Mouse (Mus musculus) 3134 (cell line): ENCODE measurements around the gene Olfr10.
"Not testable (repeated sequence)": the region's sequence is repeated elsewhere in the genome, so short reads cannot be mapped to it uniquely, and the experiment has no call there.

Experiments
- DNase-seq: peaks from one replicate; pipeline ENCODE4 v3.0.0-alpha.2; 2011; ENCODE audit warnings: low spot score; ENCODE audit not compliant: insufficient read length; ENCODE audit errors: extremely low read depth

Gene Olfr10

DNA sequence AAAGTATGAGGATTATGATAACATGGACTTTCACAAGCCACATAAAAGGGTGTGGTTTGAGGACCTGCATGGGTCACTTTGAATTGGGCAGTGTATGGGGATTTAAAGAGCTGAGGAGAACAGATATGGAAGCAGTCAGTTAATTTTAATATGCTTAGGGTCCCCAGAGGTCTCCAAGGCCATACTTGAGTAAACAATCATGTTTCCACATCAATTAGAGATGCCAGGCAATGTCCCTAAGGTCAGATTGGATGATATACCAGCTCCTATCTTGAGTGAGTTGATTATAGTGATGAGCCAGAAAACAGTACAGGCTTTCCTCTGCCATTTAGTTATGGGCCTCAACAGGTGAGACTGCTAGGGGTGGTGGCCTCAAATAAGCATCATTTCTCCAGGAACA lies at the start of gene Olfr10:
Olfr10 (plus strand) TSS at position 301 of the 400 bp plus-strand sequence.
- DNase-seq = no peak

DNA sequence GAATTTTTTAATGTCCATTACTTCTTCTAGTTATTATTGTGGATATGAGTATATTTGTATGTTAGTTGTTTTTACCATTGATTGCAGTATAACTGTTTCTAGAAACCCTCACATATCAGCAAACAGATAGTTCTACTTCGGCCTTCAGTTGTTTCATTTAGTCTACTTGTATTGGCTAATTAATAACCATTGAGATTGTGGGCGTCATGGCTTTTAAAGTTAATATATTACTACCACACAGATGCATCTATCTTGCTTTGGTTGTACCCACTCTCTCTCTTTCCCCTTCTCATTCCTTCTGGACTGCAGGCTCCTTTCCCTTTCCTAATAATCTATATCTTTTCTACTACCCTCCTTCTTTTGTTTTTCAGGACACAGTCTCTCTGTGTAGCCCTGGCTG lies 45.2 kb upstream of the Olfr10 start:
- no peak for DNase-seq

DNA sequence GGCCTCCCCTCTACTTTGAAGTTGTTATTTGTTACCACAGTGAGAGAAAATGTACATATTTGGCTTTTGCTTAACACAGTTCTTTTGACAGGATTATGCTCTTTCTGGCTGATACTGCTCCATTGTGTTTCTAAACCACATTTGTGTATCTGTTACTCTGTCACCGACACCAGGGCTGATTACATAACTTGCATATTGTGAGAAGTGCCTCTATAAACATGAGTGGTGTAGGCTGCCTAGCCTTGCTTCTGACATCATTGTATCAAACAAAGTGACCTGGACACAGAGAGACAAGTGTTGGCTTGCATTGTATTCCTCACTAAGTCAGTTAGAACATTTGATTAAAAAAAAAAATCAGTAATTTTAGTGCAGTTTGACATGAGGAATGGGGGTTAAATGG lies 44.7 kb upstream of the Olfr10 start:
- no peak for DNase-seq

DNA sequence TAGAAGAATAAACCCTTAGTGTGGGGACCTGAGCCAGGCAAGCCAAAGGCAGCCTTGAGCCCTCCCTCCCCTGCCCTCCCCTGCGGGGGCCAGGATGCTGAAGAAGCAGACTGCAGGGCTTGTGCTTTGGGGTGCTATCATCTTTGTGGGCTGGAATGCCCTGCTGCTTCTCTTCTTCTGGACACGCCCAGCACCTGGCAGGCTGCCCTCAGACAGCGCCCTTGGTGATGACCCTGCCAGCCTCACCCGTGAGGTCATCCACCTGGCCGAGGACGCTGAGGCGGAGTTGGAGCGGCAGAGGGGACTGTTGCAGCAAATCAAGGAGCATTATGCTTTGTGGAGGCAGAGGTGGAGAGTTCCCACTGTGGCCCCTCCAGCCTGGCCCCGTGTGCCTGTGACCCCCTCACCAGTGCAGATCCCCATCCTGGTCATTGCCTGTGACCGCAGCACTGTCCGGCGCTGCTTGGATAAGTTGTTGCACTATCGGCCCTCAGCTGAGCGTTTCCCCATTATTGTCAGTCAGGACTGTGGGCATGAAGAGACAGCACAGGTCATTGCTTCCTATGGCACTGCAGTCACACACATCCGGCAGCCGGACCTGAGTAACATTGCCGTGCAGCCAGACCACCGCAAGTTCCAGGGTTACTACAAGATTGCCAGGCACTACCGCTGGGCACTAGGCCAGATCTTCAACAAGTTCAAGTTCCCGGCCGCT lies 43.8 kb upstream of the Olfr10 start:
- DNase-seq = no peak

DNA sequence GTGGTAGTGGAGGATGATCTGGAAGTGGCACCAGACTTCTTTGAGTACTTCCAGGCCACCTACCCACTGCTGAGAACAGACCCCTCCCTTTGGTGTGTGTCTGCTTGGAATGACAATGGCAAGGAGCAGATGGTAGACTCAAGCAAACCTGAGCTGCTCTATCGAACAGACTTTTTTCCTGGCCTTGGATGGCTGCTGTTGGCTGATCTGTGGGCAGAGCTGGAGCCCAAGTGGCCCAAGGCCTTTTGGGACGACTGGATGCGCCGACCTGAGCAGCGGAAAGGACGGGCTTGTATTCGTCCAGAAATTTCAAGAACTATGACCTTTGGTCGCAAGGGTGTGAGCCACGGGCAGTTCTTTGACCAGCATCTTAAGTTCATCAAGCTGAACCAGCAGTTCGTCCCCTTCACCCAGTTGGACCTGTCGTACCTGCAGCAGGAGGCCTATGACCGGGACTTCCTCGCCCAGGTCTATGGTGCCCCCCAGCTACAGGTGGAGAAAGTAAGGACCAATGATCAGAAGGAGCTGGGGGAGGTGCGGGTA lies 43.2 kb upstream of the Olfr10 start:
- DNase-seq = no peak

DNA sequence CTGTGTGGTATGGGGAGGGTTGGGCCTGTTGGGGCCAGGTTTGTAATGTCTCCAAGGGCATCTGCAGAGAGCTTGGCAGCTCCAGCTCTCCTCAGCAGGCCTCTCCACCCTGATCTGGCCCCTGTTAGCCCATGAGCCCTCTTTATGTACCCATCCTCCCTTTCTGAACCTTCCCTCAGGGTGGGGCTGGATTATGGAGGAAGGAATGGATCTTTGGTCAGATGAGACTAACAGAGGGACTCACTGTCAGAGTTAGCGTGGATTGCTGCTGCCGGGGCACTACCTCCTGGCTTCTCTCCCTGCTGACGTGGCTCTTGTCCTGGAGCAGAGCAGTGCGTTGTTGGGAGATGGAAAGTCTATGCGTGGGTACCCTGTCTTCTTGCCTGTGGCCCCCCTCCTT lies 42.3 kb upstream of the Olfr10 start:
- DNase-seq = no peak

DNA sequence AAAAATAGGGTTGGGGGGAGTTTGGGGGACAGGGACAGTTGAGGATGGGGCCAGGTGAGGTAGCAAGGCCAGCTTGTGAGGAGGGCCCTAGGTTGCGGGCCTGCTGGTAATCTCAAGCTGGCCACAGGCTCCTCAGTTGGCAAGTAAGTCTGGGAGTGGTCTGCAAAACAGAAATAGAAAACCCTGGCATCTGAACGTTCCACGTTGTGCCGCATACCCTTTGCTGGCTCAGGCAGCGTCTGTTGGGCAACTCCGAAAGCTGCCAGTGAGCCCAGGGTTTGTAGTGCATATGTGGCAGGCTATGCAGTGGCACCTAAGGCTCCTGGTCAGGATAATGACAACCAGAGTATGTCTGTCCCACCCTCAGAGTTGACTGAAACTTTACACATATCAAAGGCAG lies 41.4 kb upstream of the Olfr10 start:
- DNase-seq = no peak

DNA sequence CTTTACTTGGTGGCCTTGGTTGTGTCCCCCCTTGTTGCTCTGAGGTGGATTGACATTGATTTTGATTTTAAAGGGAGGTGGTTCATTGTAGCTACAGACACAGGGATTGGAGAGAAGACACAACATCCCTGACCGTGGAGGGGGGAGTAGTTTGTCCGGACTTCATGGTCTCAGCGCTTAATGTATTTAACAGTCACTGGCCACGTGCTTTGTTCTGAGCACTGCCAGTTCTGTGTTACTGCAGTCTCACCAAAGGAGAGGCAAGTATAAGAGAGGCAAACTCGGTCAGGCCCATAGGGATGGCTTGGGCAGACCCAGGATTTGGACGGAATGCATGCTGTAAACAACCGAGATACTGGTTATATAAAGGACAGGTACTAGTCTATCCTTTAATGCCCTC lies 40.5 kb upstream of the Olfr10 start:
- no peak for DNase-seq

DNA sequence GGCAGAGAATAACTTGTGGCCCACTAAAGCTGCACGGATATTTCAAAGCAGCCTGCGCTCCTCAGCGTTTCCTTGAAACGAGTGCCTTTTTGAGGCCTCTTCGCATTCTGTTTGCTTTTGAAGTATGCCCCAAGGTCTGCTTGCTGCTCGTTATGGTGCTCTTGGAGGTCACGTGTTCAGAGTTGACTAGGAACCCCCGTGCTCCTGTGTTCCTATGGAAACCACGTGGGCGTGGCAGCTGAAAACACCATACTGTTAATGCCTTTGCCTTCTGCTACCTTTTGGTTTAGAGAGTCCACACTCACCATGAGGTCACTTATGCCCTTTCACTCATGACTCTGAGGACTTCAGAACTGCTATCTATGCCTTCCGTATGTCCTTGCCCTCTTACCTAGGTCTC lies 39.9 kb upstream of the Olfr10 start:
- DNase-seq = no peak

DNA sequence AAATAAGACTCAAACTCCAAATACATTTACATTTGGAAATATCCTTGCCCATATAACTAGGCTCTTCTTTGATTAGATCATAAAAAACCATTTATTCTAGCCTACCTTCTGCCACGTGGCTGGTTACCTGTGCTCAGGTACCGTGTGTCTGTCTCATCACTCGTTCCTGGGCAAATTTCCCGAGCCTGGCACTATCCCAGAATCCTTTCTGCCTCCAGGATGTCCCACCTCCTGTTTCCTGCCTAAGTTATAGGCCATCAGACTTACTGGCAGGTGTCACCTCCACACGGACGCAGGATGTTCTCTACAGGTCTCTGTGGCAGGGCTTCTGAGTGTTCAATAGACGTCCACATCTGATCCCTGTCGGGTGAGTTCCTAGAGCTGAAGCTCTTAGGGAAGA lies 39.4 kb upstream of the Olfr10 start:
- no peak for DNase-seq

DNA sequence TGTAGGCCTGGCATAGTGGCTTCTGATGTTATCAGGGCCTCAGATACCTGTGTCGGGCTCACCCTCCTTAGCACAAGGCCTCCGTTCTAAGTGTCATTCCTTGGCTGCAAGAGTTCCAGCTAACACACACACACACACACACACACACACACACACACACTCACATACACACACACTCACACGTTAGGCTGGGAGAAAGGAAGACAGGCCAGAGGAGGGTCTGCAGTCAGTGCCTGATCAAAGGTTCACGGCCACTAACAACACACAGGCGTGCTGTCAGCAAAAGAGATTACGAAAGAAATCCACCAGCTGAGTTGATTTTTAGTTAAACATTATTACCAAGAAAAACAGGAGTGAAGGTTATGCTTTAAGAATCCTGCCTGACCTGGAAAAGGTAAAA lies 37.9 kb upstream of the Olfr10 start:
- no peak for DNase-seq

DNA sequence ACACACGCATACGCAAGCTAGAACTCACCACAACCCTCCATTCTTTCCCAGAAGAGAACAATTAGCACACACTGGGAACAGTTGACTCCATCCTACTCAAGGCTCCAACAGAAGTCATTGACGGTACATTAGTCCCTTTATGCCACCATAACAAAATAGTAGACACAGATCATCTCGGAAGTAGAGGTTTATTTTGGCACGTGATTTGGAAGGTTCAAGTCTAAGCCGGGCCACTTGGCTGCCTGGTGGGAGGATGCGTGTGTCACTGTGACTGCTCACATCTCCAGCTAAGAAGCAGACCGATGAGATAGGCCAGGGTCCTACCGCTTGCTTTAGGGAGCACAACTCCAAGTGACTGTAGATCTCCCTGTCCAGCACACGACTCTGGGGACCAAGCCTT lies 37.2 kb upstream of the Olfr10 start:
- DNase-seq = no peak

DNA sequence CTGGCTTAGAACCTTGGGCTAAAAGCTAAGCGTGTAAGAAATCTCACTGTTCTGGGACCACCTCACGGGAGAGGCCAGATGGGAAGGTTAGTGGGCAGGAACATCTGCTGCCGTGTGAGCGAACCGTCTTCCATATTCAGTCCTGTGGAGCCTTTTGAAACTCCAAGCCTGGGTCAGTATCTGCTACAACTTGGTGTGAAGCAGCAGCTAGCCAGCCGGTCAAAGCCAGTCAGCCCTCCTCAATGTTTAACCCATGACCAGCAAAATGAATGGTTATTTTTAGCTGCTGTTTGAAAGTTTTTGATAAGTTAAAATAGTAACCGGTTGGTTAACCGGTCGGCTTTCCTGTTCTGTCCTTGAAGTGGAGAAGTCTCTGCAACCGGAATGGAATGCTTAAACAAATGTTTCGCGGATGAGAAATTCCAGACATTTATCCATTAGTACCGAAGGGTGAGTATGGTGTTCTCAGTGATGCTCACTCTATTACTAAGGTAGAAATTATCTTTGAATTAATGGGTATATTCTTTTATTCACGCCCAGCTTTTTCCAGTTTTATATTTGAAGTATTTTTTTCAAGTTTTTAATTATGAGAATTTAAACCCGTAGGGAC lies 36.5 kb upstream of the Olfr10 start:
- no peak for DNase-seq

DNA sequence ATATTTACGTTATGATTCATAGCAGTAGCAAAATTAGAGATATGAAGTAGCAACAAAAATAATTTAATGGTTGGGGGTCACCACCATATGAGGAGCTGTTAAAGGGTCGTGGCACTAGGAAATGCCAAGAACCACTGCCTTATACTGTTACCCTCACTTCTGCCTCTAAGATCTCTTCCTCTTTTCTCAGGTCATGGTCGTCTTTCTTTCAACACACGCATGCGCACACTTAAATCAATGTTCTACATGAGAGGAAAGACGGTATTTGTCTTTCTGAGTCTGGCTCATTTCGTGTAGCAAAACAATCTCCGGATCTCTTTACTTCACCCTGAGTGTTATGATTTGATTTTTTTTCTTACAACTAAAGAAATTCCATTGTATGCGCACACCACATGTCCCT lies 34.8 kb upstream of the Olfr10 start:
- DNase-seq = no peak

DNA sequence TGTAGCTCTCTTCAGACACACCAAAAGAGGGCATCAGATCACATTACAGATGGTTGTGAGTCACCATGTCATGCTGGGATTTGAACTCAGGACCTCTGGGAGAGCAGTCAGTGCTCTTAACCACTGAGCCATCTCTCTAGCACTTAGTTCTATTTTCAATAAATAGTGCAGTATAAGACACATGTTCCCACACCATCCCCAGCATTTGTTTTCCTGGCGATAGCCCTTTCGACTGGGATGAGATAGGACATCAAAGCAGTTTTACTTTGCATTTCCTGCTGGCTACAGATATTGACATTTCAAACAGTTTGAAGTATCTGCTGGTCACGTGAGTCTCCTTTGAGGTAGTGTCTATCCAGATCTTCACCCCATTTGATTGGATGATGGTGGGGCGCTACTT lies 34.2 kb upstream of the Olfr10 start:
- no peak for DNase-seq

DNA sequence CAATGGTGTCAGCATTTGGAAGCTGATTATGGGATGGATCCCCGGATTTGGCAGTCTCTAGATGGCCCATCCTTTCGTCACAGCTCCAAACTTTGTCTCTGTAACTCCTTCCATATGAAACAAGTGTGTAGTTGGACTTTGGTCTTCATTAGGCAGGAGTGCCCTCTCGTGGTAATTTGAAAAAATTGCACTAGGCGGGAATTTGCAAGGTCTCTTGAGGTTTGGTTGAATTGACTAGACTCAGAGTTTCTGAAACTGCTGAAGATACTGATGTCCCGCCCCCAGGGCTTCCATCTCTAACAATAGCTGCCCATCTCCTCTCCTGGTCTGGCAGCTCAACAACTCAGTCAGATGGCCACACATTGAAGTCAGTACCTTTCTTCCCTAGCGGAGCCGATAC lies 33.2 kb upstream of the Olfr10 start:
- DNase-seq = no peak

DNA sequence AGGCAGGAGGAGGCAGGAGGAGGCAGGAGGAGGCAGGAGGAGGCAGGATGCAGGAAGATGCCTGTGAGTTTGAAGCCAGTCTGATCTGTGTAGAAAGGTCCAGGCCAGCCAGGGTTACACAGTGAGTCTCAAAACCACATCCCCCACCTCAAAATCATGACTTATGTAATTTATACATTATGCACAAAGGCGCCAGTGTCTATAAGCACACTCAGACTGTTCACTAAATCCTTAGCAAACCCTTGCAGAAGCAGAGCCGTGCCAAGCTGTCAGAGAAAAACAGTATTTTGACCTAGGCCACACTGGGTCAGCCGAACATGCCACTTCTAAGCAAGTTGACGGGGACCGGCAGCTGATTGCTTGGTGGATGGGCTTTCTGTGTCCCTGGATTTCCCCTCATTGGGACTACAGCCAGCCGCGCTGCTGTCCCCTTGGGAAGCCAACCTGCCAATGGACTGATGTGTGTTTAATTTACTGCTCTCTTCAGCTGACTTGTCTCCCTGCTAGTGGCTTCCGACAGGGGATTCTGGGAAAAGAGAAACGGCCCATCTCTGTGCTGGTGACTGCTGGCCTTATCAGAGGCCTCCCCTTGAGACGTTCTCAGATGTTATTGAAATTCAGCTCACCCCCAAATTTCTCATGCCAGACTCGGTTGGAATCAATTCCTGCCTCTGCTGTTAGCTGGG lies 30.6 kb upstream of the Olfr10 start:
- no peak for DNase-seq

DNA sequence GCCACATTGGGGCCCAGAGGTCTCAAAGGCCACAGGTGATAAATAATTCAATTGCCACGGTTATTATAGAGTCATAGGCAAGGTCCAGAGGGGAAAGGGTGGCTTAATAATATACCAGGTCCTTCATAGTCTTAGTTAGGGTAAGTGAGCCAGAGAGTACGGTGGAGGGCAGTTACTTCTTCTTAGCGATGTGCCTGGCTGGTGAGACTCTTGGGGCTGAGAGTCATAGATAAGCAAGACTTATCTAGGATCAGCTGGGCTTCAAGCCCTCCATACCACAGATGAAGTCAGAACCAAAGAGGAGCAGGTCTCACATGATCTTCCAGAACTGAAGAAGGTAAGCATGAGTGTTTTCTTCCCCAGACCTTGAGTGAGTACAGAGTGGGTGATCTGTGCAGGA lies 26.3 kb upstream of the Olfr10 start, which contains the start of gene Olfr1393:
Olfr1393 (plus strand) TSS at position 83 of the 400 bp plus-strand sequence.
- no peak for DNase-seq

DNA sequence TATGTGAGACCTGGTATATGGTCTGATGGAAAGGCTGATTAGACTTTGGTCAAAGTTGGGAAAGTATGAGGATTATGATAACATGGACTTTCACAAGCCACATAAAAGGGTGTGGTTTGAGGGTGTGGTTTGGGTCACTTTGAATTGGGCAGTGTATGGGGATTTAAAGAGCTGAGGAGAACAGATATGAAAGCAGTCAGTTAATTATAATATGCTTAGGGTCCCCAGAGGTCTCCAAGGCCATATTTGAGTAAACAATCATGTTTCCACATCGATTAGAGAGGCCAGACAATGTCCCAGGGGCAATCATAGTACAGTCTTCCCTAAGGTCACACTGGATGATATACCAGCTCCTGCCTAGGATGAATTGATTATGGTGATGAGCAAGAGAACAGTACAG lies 19.6 kb upstream of the Olfr10 start, which contains the start of gene Olfr1392:
Olfr1392 (plus strand) TSS at position 301 of the 400 bp plus-strand sequence.
- DNase-seq = not testable (repeated sequence)

DNA sequence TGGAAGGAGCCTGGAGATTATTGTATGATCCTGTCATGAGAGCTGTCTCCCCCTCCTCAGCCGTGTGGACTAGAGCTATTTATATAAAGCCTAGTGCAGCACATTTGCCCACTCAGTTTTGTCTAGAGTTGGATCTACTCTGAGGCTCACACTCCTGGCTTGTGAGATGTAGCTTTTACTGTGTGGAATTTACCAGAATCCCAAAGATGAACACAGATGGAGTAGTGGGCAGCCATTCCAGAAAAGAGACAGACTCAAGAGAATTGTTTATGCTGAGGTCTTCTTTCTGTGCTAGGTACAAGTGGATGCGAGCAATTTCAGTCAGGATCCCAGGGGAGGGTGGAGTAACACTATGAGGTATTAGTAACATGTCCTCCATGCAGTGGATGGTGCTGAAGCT lies 17.3 kb upstream of the Olfr10 start:
- no peak for DNase-seq

DNA sequence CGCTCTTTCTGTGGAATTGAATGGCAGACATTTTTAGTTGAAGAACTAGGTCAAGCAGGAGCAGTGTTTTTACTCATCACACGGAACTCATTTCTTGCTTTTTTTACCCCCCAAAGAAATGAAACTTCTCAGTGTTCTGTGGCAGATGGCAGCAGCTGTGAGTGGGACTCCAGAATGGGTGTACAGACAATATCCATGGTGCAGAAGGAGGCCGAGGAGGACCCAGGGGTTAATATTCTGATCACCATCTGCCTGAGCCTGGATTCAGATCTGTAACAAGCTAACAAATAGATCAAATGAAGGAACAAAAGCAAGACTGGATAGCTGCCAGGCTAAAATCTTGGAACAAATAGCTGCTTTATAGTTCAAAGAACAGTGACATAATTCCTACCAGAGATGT lies 11.8 kb upstream of the Olfr10 start:
- no peak for DNase-seq

DNA sequence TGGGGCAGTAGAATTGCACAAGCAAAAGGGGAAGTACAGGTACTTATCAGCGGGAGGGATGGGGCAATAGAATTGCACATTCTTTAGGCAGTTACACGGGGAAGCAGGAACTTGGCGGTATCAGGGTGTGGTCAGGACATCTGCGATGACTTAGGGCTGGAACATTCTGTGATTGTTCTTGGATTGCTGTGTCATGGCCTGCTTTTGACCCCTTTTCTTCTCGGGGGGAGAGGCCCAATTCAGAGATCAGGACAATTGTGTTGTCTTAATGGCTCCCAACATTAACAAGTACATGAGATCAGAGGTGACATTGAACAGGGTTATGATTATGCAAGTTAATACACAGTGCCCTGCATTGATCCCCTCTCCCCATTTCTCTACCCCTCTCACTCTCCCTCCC lies 4.0 kb downstream of the Olfr10 start:
- not testable (repeated sequence) for DNase-seq
